16 mouse cellular contexts compared by ENCODE assay signal in the genomic region with DNA sequence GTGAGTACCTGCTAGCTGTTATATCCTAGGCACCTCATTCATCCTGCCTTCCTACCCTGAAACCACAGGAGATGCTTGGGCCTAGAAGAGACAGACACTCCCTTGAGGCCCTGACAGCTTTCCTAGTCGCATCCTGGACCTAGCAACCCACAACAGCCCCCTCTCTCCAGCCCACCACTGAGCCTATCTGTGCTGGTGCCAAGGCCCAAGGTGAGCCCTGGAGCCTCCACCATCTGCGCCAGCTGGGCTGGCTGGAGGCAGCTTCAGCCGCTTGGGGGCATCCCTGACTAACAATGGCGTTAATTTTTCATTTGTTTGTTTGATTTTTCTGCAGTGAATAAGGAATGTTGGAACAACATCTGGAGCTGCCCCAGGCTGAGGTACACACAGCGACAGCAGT.
"Had no signal": no experiment of that assay in that cellular context is flagged by ENCODE, and none has a peak within 500 bp of the region (broad histone marks: within the 10 kb centered on the region; RNA-seq: fewer than 3 reads in every experiment).

No protein-coding gene starts in this region.

- H3K36me3 ChIP-seq: limb, embryonic 12.5 days; limb, embryonic 15.5 days; liver, embryonic 13.5 days; midbrain, embryonic 13.5 days; neural tube, embryonic 13.5 days had no signal

- H3K4me1 ChIP-seq: limb, embryonic 15.5 days; liver, embryonic 13.5 days had no signal

- H3K4me2 ChIP-seq: limb, embryonic 12.5 days; limb, embryonic 15.5 days; liver, embryonic 13.5 days; midbrain, embryonic 13.5 days; neural tube, embryonic 13.5 days had no signal

- DNase-seq: kidney, adult 2 months; kidney, postnatal 25 days; layer of hippocampus, adult 9-11 months; liver, embryonic 13.5 days; lung, adult 2 months; lung, postnatal 14 days; lung, postnatal 4 days; thymus, adult 18-20 months; thymus, postnatal 36 days had no signal

- ATAC-seq: intestine, postnatal 0 days; midbrain, embryonic 13.5 days had no signal

- H3K4me3 ChIP-seq: layer of hippocampus, adult 2 months; limb, embryonic 12.5 days; limb, embryonic 15.5 days; liver, embryonic 13.5 days; midbrain, embryonic 13.5 days; neural tube, embryonic 13.5 days had no signal

- H3K9me3 ChIP-seq: limb, embryonic 12.5 days; limb, embryonic 15.5 days; liver, embryonic 13.5 days; midbrain, embryonic 13.5 days; neural tube, embryonic 13.5 days had no signal

- H3K27ac ChIP-seq: kidney, postnatal 0 days; layer of hippocampus, adult 2 months; limb, embryonic 12.5 days; limb, embryonic 15.5 days; liver, embryonic 13.5 days; midbrain, embryonic 13.5 days; neural tube, embryonic 13.5 days had no signal

- H3K9ac ChIP-seq: limb, embryonic 12.5 days; limb, embryonic 15.5 days; liver, embryonic 13.5 days; midbrain, embryonic 13.5 days; neural tube, embryonic 13.5 days had no signal
